Mouse (Mus musculus): ENCODE measurements at regions not wholly inside any gene's neighbourhood (a gene's known extent, or its start where the extent isn't known, plus 50 kb on each side); places are given as distances from the start of the nearest gene placed in this dataset.

GRCm38 (mm10) chr17:51962529-51963110 is 129.5 kb upstream of the Satb1 start:
- H3K9me3 ChIP-seq (replicated peaks; ENCODE audit: insufficient read depth, low read length): no peaks in the 10 kb centered on the region
- H3K79me2 ChIP-seq (ENCODE audit: control insufficient read depth, insufficient read depth, low read length, poor library complexity): no peaks in the 10 kb centered on the region
- no peak overlapping the region for H3K27ac ChIP-seq (ENCODE audit: control insufficient read depth, low read depth, low read length)
- DNase-seq (ENCODE audit: low read depth, low spot score): no peak
- H3K36me3 ChIP-seq (ENCODE audit: control insufficient read depth in 1 of 2, insufficient read depth in 2 of 2, low read length in 2 of 2): no peaks in the 10 kb centered on the region
- H3K27me3 ChIP-seq (ENCODE audit: control insufficient read depth in 1 of 2, insufficient read depth in 2 of 2, low read length in 2 of 2): no peaks in the 10 kb centered on the region
- TF ChIP-seq SMC3 (IDR thresholded peaks at IDR 0.05; ENCODE audit: low read depth, low read length) (no peak), NRF1 (IDR thresholded peaks at IDR 0.05; ENCODE audit: insufficient read depth, low read depth, low read length, poor library complexity, severe bottlenecking) (no peak), ZC3H11A (IDR thresholded peaks at IDR 0.05; ENCODE audit: low read depth, low read length) (no peak), NELFE (IDR thresholded peaks at IDR 0.05; ENCODE audit: low read depth, low read length) (no peak), RAD21 (IDR thresholded peaks at IDR 0.05; ENCODE audit: low read depth, low read length) (no peak), MAZ (IDR thresholded peaks at IDR 0.05; ENCODE audit: low read depth, low read length) (no peak), CTCF (IDR thresholded peaks at IDR 0.05 in 2 of 3, conservative IDR thresholded peaks at IDR 0.05 in 1 of 3; ENCODE audit: control insufficient read depth in 1 of 3, insufficient read depth in 1 of 3, low read depth in 2 of 3, low read length in 3 of 3, poor library complexity in 1 of 3, severe bottlenecking in 1 of 3) (no peak), EP300 (IDR thresholded peaks at IDR 0.05; ENCODE audit: low read depth in 1 of 2, low read length in 2 of 2) (no peak), HCFC1 (IDR thresholded peaks at IDR 0.05; ENCODE audit: low read depth, low read length) (no peak)
- H3K4me3 ChIP-seq (ENCODE audit: control insufficient read depth in 1 of 2, insufficient read depth in 1 of 2, low read depth in 2 of 2, low read length in 2 of 2): no peak overlapping the region
- no peak overlapping the region for H3K9ac ChIP-seq (ENCODE audit: control insufficient read depth, low read depth, low read length, poor library complexity, severe bottlenecking)
- H3K4me1 ChIP-seq (ENCODE audit: control insufficient read depth in 1 of 2, insufficient read depth in 2 of 2, low read length in 2 of 2): no peaks in the 10 kb centered on the region

- Histone ChIP-seq H3K79me2 (ENCODE audit: control insufficient read depth, insufficient read depth, low read length, poor library complexity) (no peaks in the 10 kb centered on the region), H3K4me3 (ENCODE audit: control insufficient read depth in 1 of 2, insufficient read depth in 1 of 2, low read depth in 2 of 2, low read length in 2 of 2) (no peak overlapping the region), H3K9ac (ENCODE audit: control insufficient read depth, low read depth, low read length, poor library complexity, severe bottlenecking) (no peak overlapping the region), H3K36me3 (ENCODE audit: control insufficient read depth in 1 of 2, insufficient read depth in 2 of 2, low read length in 2 of 2) (no peaks in the 10 kb centered on the region), H3K27ac (ENCODE audit: control insufficient read depth, low read depth, low read length) (no peak overlapping the region), H3K27me3 (ENCODE audit: control insufficient read depth in 1 of 2, insufficient read depth in 2 of 2, low read length in 2 of 2) (0 out of 4 replicates have a peak, but pooled peaks cover 0 to under 1% of the 10 kb centered on the region in 2 experiments), H3K4me1 (ENCODE audit: control insufficient read depth in 1 of 2, insufficient read depth in 2 of 2, low read length in 2 of 2) (no peaks in the 10 kb centered on the region), H3K9me3 (replicated peaks; ENCODE audit: insufficient read depth, low read length) (no peaks in the 10 kb centered on the region)
- no peak for DNase-seq (ENCODE audit: low read depth, low spot score)
- TF ChIP-seq RAD21 (IDR thresholded peaks at IDR 0.05; ENCODE audit: low read depth, low read length) (no peak), RCOR1 (IDR thresholded peaks at IDR 0.05; ENCODE audit: low read depth, low read length) (no peak), SMC3 (IDR thresholded peaks at IDR 0.05; ENCODE audit: low read depth, low read length) (no peak), CHD2 (IDR thresholded peaks at IDR 0.05; ENCODE audit: low read length) (no peak)
These were observed 128.2 kb upstream of the Satb1 start for GRCm38 (mm10) chr17:51961337-51961736.

- H3K36me3 ChIP-seq (ENCODE audit: control insufficient read depth in 1 of 2, insufficient read depth in 2 of 2, low read length in 2 of 2): no peaks in the 10 kb centered on the region
- H3K4me1 ChIP-seq (ENCODE audit: control insufficient read depth in 1 of 2, insufficient read depth in 2 of 2, low read length in 2 of 2): no peaks in the 10 kb centered on the region
- H3K9ac ChIP-seq (ENCODE audit: control insufficient read depth, low read depth, low read length, poor library complexity, severe bottlenecking): no peak overlapping the region
- DNase-seq (ENCODE audit: low read depth, low spot score): no peak
- H3K27ac ChIP-seq (ENCODE audit: control insufficient read depth, low read depth, low read length): no peak overlapping the region
- H3K27me3 ChIP-seq (ENCODE audit: control insufficient read depth in 1 of 2, insufficient read depth in 2 of 2, low read length in 2 of 2): 0 out of 4 replicates have a peak, but pooled peaks cover 0 to 2% of the 10 kb centered on the region in 2 experiments
- no peaks in the 10 kb centered on the region for H3K79me2 ChIP-seq (ENCODE audit: control insufficient read depth, insufficient read depth, low read length, poor library complexity)
- H3K9me3 ChIP-seq (replicated peaks; ENCODE audit: insufficient read depth, low read length): no peaks in the 10 kb centered on the region
- H3K4me3 ChIP-seq (ENCODE audit: control insufficient read depth in 1 of 2, insufficient read depth in 1 of 2, low read depth in 2 of 2, low read length in 2 of 2): no peak overlapping the region
- TF ChIP-seq E2F4 (IDR thresholded peaks at IDR 0.05; ENCODE audit: borderline replicate concordance, low read depth, low read length) (no peak), CTCF (IDR thresholded peaks at IDR 0.05 in 2 of 3, conservative IDR thresholded peaks at IDR 0.05 in 1 of 3; ENCODE audit: control insufficient read depth in 1 of 3, insufficient read depth in 1 of 3, low read depth in 2 of 3, low read length in 3 of 3, poor library complexity in 1 of 3, severe bottlenecking in 1 of 3) (no peak), GATA1 (IDR thresholded peaks at IDR 0.05; ENCODE audit: low read depth, low read length) (no peak)
These were observed 123.2 kb upstream of the Satb1 start for GRCm38 (mm10) chr17:51956275-51956674.
